Mouse (Mus musculus) telencephalon, adult 2 months (tissue): ENCODE measurements around the gene Gm20388.

Experiments
- DNase-seq: peaks from one replicate; pipeline ENCODE4 v3.0.0-alpha.2; 2011; ENCODE audit warnings: low read depth, low spot score

The Gm20388 gene

DNA sequence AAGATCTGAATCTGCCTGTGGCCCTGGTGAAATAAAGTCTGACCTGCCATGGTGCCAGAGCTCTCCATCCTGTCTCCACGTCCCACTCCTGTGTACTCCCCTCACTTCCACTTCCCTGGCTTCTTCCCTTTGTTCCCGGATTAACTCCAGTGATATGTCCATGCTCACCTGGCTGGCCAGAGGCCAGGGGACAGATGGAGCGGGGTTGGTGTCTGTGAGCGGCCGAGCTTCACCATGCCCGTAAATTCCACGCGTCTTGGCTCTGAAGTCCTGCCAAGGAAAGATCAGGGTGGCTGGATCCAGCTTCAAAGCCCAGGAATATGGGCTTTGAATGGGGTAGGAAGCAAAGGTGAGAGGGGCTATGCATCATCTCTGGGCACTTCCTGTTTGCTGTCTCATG, 256.5 kb downstream of the Gm20388 start:
- DNase-seq: no peak

DNA sequence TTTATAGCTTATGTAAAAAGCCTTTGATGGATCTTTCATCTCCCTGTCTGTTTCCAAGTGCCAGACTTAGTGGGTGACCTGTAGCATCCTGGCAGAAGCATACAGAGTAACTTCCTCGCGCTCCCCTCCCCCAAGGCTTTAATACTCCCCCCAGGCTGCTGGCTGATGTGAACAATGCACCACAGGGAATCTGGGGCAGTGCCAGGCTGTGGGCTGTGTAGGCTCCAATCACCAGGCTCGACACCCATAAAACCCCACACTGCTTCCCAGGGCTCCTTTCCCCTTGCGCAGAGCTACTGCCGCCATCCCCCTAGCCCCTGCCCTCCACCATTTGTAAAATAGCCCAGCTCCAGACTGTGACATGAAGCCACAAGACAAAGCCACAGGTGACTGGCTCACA, 257.2 kb downstream of the Gm20388 start:
- DNase-seq: peak; percentile 50

DNA sequence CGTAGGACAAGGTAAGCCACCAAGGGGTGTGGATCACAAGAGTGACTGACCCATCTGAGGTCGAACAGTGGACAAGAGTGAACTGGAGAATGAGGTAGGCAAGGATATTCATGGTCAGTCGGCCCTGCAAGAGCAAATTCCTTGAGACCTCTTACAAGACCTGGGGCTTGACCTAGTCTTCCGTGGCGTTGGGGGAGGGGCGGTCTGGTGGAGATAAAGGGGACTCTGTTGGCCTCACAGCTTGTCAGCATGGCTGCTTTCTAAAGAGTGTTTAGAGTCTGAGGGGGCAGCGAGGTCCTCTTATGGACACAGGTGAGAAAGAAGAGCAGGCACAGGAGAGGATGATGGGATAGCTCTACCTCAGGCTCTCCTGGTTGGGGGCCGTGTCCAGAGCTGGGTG, 258.5 kb downstream of the Gm20388 start:
- DNase-seq: no peak

DNA sequence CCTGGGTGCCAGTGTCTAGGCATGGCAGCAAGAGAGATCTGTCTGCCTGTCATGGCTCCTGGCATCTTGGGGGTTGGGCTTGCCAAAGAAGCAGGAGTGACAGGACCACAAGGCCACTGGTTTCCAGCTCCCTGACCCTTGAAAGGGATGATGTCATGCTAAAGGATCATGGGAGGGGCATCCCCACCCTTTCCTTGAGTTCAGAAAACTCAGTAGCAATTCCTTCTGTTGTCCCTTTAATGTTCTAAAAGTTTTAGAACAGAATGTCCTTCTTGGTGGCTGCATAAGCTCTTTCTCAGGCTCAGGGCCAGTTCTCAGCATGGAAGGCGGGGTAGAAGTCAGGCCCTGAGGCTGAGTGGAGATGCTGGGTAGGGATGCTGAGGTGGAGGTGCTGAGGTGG, 262.6 kb downstream of the Gm20388 start:
- DNase-seq: no peak

GRCm38 (mm10) chr8:120174606-120175005, 264.0 kb downstream of the Gm20388 start:
- no peak for DNase-seq

DNA sequence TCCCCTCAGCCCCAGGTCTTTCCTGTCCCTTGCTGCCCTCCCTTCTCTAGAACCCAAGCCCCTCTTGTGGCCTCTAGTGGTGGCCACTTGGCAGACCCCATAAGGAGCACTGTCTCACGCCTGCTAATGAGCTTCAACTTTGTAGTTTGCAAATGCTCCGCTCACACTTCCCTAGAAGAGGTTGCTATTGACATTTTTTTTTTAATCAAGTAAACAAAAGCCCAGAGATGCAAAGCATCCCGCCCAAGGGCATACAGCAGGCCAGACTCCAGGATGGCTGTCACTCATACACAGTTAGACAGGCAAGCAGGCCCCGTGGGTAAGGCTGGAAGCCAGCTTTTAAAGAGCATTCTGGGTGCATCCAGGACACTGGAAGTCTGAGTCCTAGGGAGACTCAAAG, 266.0 kb downstream of the Gm20388 start:
- DNase-seq: no peak

DNA sequence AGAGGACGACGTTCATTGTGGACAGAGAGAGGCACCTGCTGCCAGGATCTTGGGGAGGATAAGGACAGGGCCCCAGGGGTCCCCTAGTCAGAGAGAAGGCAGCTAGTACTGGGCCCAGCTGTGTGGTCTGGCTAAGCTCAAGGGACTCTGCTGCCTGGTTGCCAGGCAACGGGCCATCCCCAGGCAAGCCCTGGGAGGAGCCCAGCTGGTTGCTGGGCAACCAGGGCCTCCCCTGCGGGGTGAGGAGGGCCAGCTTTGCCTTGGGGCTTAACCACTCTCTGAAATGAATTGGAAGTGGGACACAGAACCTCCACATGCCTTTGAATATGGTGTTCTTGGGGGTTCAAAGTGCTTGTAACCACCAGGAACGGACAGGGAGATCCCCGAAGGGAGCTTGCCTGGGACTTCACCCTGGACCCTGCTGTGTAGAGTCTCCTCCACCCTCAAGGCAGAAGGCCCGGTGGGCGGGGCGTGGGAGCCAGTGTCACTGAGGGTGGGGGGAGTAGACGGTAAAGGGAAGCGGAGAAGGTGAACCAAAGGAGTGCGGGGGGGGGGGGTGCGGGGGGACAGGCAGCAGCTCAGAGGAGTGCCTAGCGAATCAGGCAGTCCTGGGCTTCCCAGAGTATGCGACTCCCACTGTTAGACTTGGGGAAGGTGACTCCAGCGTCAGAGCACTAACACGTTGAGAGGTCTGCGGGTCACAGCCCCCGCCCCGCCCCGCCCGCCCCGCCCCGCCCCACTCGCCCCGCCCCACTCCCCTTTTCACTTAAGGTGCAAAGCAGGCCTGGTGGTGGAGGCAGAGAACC, 266.9 kb downstream of the Gm20388 start, which contains the start of gene Fam92b:
Fam92b (minus strand) TSS at position 149 of the 806 bp plus-strand sequence.
- DNase-seq: no peak

- no peak for DNase-seq
Observed at GRCm38 (mm10) chr8:120178124-120178514, 267.5 kb downstream of the Gm20388 start.

GRCm38 (mm10) chr8:120179027-120179431, 268.4 kb downstream of the Gm20388 start:
- peak; percentile 63 for DNase-seq

DNA sequence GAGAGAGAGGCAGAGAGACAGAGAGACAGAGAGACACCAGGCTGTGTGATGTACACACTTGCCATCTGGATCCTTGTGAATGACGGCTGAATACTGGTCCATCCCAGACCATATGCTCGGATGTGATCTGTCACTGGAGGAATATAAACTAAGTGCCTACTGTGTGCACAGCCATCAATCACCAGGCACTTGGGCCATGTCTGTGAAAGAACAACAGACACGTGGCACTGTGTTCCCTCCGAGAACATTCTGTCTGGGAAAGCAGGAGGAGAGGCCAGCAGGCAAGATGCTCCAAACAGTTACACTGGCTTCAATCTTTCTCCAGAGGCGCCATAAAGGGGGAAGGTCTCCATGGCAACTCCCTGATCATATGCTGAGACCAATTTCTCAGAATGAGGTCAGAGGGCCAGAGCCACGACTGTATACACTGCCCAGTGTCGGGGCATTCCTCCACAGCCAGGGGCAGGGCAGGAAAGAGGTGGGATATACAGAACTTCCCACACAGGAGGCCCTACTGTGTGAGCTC, 269.9 kb downstream of the Gm20388 start:
- no peak for DNase-seq

DNA sequence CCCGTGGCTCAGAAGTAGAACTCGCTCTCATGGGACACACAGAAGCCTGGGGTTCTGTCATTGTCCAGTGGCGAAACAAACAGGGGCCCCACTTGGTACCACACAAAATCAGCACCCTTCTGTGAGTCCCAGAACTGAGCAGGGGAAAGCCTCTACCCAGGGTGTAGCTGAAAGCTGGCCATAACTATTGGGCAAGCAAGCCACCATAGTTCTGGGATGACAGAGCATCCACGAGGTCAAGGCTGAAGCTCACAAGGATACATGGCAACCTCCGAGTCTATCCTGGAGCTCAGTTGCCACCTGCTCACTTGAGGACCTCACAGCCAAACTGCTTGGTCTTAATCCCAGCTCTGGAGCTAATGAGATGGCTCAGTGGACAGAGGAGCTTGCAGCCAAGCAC, 270.6 kb downstream of the Gm20388 start:
- DNase-seq: no peak

DNA sequence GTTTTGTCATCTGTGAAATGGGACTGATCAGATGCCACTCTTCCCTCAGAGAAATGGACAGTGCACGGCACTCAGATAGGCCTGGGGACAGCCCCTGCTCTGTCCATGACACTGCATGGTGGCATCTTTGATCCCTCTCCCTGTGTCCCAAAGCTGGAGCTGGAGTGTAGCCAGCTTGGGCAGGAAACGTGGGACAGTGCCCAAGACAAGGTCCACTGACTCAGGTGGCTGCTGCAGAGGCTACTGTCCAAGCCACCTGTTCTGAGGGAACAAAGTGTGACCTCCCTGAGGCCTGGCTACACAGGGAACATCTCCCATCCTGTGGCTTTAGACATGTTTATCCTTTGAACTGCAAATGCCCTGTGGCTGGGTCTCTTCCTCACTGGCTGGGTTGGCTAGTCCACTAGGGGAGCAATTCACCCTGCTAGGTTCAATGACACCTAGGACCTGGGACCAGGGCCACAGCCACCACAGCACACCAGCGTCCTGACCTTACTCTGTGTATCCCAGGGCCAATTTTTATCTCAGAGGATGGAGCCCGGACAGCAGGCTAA, 271.3 kb downstream of the Gm20388 start:
- no peak for DNase-seq

DNA sequence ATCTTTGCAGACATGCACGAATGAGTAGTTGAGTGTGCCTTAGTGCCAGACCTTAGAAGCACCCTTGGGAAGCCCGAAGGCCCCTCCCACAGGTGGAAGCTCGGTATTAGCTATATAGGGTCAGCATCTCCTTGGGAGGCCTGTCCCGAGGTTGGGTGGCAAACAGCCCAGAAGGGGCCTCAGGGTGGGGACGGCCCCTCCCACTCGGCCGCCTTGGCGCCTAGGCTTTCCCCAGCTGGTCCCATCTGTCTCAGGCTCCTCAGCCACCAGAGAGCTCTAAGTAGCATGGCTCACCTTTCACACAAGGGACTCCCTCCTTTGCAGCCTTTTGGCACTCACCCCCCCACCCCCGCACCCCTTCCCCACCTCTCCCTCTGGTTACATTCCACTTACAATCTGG, 273.7 kb downstream of the Gm20388 start:
- DNase-seq: no peak

DNA sequence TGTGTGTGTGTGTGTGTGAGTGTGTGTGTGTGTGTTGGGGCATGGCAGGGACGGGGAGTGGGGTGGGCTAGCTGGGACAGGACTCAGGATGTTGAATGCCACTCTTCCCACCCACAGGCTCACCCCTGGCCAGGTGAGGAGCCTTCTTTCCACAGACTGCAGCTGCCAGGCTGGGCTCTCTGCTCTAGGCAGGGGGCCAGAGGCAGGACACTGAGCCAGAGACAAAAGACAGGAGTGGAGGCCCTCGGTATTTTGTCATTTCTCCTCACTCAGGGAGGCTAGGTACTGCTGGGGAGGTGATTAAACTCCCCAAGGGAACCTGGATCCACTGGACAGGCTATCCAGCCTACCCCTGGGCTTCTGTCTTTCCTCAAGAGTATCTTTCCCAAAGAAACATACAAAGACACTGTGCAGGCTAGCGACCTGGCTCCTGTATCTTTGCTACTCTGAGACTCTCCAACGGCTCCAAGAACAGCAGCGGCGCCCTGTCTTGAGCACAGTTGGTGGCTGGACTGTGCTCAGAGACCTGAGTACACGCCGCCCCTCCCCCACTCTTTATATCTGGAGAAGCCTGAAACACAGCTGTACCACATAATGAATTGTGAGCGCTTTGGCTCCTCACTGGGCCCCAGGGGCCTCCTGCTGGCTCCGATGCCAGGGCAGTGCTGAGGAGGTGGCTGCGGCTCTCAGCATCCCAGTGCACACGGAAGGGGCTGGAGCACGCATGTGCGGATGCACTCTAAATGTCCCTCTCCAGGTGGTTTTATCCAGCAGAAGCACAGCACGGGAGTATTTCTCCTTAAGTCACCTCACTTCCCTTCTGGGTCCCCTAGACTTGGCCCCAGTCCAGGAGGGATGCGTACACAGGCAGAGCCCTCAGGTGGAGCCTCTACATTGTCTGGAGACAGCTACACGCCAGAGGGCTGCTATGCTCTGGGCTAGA, 274.5 kb downstream of the Gm20388 start:
- DNase-seq: no peak

DNA sequence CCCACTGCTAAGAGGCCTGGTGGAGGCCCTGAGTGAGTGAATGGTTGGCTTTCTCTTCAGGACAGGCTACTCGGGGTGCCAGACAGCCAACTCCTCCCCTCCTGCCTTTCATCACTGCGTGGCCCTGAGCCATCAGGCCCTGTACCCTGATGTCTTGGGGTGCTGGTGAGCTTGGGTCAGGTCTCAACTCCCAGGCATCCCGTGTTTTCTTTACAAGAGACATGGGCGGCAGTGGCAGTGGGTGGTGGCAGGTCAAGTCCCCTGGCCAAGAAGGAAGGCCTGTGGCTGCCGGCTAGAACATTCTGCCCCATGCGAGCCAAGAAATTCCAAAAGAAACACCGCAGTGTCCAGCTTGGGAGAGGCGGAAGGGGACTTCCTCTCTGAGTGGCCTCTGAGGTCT, 275.8 kb downstream of the Gm20388 start:
- no peak for DNase-seq

DNA sequence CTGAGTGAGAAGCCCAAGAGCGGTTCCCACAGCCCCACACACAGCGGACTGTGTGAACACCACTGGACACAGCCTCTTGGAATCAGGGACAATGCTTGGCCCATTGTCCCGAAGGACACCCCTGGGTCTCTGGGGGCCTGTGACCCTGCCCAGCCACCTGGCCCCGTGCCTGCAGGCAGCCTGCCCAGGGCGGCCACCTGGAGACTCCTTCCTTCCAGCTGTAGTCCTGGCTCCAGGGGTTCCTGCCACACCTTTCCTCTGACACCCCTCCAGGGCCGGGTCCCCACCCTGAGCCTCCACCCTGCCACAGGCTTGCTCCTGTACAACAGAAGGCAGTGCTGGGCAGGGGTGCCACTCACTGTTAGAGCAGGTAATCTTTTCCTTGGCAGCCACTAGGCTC, 277.9 kb downstream of the Gm20388 start:
- DNase-seq: no peak

DNA sequence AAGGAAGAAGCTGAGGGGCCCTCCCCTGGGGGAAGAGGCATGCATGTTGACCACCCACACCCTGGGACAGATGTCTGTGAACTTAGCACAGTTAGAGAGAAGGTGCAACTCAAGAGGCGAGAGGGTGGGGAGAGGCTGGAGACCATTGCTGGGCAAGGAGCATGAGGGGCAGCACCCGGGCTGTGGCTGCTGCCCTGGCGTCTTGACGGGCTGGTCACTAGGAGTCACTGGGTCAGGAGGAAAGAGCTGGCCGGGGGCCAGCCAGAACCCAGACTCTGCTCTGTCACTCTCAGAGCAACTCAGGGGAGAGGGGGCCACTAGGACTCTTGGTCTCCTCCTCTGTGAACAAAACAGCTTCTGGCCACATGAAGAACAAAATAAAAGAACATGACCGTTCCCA, 278.8 kb downstream of the Gm20388 start:
- no peak for DNase-seq

DNA sequence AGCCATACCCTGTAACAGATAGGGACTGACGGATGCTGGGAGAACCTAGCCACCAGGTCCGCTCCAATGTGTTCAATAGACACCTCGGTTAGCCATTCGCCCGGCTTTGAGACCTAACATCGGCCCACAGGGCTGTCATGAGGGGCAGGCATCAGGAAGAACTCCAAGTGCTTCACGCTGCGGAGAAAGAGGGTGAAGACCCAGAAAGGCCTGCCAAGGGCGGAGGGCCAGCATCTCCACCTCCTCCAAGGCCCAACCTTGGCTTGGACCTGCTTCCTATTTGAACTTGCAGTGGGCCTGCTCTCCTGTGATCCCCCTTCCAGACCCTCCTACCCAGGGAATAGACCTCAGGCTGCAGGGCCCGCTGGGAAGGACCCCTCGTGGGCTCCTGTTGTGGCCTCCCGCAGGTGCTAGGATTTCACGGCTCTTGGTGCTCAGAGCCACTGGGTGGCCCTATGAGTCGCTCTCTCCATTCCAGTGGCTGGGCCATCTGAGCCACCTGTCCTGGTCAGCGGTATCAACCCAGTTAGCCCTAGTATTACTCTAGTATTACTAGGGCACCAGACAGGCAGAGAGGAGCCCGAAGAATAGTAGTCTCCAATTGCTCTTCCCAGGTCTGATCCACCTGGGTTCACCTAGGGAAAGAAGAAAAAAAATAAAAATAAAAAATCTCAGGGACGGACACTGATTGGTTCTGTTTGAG, 279.6 kb downstream of the Gm20388 start:
- DNase-seq: no peak

- peak; percentile 50 for DNase-seq
Observed at GRCm38 (mm10) chr8:120190810-120191413, 280.3 kb downstream of the Gm20388 start.

DNA sequence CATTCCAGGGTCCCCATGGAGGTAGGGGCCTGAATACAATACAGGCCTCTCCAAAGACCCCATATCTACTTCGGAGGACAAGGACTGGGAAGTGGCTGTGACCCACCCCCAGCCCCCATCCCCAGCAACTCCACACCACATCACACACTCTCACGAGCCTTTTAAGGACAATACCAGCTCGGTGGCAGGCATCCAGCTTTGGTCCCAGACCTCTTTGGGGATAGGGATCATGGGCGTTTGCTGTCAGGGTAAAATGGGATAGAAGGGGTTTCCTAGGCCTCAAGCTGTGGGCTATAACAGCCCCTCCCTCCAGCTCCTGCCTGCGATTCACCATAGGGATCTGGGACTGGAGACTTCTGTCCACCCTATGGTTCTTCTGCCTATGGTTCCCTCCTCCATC, 281.0 kb downstream of the Gm20388 start:
- DNase-seq: no peak

DNA sequence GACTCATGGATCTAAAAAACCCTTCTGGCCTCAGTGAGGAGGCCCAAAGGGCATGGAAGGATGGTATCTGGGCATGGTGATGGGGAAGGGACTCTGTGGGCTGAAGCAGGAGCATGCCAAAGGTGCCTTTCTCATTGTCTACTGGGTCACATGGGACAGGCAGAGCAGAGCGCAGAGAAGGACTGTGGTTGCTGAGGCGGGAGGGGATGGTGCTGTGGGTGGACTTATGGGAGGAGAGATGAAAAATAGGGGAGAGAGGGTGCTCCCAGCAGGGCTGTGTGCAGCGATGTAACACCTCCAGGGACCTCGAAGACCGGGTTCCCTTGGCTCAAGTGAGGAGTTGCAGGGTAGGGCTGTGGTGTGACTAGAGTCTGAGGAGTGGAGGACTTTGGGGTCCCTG, 281.5 kb downstream of the Gm20388 start:
- DNase-seq: no peak
